Mouse (Mus musculus): ENCODE data around the gene Gm21985.
"Not testable (repeated sequence)": the region's sequence is repeated elsewhere in the genome, so short reads cannot be mapped to it uniquely, and the experiment has no call there.

Gene Gm21985

DNA sequence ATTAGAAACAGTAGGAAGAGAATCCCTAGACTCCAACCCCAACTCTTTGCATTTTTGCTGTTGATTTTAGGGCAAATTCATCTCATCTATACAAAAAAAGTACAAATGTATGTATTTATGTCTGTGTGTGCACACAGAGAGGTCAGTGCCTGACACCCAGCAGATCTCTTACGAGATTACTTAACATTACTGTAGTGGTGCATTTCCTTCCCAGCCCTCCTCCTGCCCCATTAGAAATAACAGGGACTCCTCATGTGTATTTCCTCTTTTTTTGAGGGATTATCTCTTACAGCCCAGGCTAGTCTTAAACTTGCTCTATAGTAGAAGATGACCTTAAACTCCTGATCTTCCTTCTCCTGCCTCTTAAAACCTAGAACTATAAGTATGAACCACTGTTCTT, 126.6 kb downstream of the Gm21985 start:
- DNase-seq (ENCODE audit: low spot score) = no peak

DNA sequence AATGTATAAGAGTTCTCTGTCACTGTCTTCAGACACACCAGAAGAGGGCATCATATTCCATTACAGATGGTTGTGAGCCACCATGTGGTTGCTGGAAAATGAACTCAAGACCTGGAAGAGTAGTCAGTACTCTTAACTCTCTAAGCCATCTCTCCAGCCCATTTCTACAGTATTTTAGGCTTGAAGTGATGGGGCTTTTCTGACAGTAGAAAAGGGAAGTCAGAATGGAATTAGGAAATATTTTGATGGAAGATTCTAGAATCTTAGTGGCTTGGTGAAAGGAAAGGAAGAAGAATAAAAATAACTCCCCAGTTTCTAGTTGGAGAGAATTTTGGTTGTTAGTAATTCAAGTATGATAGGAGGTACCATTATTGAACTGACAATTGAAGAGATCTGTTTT, 127.8 kb downstream of the Gm21985 start:
- DNase-seq (ENCODE audit: low spot score) = no peak

DNA sequence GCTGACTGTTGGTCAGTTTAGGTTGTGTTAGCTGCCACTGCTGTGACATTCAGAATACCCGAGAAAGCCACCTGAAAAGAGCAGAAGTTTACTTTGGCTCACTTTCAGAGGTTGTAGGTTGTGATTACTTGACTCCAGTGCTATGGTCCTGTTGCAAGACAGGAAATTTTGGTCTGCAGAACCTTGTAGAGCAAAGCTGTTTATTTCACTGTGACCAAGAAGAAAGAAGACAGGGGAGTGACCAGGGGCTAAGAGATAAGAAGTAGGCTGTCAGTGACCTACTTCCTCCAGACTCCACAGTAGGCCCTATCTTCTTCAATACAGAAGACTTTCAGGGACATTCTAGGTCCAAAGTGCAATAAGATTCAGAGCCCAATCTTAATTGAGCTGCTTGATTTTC, 130.5 kb downstream of the Gm21985 start:
- DNase-seq (ENCODE audit: low spot score) = no peak

DNA sequence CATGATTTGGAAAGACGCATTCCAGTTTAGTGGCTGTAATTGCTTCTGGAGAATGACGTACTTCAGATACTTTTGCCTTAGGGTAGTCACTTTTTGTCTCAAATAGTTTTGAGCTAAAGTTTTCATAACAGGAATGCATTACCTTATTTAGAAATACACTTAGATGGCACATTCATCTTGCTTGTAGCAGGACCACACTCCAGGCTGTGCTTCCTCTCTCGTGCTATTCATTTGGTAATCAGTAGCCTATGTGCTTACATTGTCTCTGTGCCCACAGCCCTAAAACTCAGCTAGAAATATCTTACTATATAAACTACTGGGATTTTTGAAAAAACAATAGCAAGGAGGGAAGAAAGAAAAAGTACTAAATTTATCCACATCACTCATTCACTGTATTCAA, 140.9 kb downstream of the Gm21985 start:
- DNase-seq (ENCODE audit: low spot score) = no peak

DNA sequence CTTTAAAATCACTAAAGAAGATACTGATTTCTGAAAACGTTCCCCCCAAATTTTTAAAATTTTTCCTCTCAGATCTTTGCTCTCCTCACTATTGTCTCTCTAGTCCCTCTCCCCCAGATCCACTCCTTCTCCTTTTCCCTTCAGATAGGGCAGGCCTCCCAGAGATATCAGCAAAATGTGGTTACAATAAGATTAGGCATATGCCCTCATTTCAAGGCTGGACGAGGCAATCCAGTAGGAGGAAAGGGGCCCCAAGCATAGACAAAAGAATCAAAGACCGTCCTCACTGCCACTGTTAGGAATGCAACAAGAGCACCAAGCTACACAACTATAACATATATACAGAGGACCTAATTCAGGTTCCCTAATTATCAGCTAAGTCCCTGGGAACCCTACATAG, 159.2 kb downstream of the Gm21985 start:
- no peak for DNase-seq (ENCODE audit: low spot score)

DNA sequence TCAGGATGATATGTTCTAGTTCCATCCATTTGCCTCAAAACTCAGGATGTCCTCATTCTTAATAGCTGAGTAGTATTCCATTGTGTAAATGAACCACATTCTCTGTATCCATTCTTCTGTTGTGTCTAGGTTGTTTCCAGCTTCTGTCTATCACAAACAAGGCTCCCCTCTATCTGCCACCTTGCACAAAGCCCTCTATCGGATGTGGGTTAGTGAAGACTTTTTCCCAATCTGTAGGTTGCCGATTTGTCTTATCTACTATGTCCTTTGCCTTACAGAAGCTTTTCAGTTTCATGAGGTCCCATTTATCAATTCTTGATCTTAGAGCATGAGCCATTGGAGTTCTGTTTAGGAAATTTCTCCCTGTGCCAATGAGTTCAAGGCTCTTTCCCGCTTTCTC, 162.4 kb downstream of the Gm21985 start:
- DNase-seq (ENCODE audit: low spot score) = not testable (repeated sequence)

DNA sequence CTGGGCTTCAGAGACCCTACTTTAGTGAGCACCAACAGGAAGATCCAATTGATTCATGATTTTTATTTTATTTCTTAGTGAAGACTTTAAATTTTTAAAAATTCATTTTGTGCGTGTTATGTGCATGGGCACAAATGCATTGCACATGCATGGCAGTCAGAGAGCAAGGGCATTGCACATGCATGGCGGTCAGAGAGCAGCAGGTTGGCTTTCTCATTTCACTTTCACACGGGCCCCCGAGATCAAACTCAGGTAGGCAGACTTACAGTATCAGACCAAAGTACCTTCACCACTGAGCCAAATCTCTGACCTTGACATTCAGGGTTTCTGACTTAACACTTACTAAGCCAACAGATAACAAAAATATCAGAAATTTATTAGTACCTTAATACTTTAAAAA, 163.6 kb downstream of the Gm21985 start:
- no peak for DNase-seq (ENCODE audit: low spot score)

DNA sequence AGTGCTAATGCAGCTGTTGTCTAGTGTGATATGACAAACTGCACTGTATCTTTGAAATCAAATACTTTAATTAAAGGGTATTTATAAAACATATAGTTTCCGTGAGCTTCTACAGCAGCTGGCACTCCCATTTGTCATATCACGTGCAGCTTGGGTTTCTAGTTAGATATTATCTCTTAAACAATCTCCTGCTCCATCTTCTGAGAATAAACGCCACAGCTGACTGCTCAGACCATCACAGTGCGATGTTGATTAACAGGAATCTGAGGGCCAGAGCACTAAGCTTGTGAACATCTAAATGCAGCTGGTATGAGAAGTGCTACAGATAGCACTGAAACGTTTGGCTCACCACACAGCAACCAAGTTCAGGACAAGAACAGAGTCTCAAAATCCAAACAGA, 164.3 kb downstream of the Gm21985 start:
- no peak for DNase-seq (ENCODE audit: low spot score)

DNA sequence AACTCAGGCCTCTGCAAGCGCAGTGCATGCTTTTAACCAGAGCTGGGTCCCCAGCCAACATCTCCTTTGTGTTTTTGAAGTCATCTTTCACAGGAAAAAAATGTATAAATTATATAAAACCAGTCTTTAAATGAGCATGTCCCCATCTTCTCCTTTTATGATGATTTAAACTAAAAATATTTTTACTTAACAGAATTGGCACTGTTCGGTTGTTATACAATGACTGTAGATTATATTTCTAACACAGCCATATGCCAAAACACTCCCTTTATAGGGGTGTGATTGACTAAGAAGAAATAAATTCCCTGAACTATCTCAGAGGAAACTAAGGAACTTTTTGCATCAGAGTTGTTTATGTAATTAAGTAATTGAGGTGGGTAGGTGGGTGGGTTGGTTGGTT, 166.4 kb downstream of the Gm21985 start:
- DNase-seq (ENCODE audit: low spot score) = no peak

DNA sequence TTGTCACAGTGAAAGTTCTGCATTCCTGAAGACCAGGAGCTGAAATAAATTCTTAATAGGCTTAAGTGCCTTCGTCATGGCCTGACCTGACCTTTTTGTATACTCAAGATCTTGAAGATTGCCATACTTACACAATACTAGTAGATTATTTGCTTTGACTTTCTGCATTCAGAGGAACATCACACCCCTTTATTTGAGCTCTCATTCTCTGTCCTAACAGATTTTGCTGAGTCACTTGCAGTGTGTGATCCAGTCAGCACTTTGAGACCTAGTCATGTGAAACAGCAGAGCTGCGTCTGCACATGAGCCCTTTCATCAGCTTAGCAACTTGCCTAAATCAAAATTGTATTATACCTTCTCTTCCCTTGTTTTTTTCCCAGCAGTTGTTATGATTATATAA, 167.2 kb downstream of the Gm21985 start:
- no peak for DNase-seq (ENCODE audit: low spot score)

DNA sequence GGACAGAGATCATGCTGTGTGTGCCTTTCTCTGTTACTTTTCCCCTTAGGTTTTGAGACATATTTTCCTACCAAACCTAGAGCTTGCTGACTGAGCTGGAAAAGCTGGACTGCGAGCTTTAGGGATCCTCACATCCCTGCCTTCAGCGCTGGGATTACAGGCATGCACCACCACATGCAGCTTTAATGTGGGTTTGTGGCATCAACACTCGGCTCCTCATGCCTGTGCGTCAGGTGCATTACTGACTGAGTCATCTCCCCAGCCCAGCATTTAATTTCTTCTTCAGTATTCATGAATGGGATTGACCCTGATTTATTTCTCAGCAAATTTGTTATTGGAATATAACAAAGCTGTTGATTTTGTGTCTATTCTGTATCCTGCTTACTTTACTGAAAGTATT, 170.2 kb downstream of the Gm21985 start:
- no peak for DNase-seq (ENCODE audit: low spot score)

DNA sequence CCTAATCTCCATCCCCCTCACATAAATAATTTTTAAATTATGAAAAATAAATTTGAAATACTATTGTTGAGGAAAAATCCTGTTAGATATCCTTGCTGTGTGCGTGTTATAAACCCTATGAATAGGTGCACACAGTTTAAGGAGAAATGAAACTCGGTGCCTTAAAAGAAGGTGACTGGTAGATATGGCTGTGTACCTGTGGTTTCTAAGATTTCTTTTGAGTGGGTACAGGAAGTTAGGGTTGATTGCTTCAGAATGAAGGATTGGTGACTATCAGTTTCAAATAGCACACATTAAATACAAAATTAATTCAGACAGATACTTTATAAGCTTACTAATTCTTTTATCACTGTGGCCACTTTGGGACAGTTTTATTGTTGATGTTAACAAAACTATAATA, 171.5 kb downstream of the Gm21985 start:
- DNase-seq (ENCODE audit: low spot score) = no peak

DNA sequence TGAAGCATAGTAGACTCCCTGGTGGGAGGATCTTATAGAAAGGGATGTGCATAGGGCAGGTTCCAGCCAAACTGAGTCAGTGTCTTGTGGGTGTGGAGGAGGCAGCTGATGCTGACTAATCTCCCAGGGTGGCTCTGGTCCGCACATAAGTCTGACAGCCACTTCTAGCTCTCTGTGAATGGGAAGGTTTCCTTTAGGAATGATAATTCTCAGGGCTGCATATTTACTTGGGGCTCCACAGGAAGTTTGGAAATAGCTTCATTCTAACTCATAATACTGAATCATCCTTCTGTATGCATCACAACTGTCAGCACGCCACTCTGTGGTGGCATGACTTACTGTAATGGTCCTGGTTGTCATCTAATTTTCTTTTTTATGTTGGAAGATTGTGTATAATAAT, 177.4 kb downstream of the Gm21985 start:
- DNase-seq (ENCODE audit: low spot score) = no peak

DNA sequence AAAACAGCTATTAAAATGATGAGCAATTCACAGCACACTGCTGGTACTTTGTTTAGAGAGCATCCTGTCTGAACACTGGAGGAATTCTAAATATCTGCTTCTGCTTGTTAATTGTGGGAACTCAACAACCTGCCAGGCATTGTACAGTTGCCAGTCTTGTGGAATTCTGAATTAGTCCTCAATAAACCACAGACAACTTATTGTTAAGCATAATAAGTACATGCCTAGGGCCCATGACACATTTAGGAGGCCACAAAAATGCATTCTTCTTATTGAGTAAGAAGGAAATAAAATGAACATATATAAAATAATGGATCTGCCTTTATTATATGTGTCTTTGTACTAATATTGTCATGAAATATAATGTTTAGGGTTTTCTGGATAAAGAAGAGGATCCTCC, 179.4 kb downstream of the Gm21985 start:
- DNase-seq (ENCODE audit: low spot score) = no peak

DNA sequence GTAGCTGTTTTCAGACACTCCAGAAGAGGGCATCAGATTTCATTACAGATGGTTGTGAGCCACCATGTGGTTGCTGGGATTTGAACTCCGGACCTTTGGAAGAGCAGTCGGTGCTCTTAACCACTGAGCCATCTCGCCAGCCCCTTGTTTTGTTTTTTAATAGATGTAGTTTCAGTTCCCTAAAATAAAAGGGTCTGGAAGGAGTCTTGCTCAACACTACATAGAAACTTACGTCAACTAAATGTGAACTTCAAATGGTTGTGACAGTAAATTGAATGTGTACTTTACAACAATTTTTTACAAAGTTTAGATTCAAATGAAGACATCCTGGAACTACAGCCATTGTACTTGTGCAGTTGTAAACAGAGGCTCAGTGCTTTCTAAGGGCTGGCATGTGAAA, 181.9 kb downstream of the Gm21985 start:
- not testable (repeated sequence) for DNase-seq (ENCODE audit: low spot score)

DNA sequence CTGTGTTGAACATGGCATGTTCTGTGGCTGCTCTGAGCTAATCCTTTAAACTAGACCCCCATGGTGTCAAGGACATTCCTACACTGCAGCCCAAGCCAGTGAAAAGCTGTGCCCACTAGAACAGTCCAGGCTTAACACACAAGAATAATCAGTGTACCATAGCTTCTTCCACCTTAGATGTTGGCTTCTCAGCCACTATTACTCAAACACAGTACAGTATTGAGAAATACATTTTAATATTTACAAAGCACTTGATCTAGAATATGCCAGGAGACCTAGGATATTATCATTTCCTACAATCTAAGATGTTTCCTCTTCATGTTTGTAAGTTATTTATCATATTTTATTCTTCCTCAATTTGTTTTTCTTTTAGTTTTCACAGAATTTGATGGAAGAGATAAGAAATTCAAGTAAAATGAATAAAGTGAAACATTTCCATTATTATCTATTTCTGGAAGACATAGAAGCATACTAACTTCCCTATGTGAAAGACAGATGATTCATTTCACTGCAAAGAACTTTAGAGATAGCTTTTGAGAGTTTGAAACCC, 182.5 kb downstream of the Gm21985 start:
- DNase-seq (ENCODE audit: low spot score) = no peak

DNA sequence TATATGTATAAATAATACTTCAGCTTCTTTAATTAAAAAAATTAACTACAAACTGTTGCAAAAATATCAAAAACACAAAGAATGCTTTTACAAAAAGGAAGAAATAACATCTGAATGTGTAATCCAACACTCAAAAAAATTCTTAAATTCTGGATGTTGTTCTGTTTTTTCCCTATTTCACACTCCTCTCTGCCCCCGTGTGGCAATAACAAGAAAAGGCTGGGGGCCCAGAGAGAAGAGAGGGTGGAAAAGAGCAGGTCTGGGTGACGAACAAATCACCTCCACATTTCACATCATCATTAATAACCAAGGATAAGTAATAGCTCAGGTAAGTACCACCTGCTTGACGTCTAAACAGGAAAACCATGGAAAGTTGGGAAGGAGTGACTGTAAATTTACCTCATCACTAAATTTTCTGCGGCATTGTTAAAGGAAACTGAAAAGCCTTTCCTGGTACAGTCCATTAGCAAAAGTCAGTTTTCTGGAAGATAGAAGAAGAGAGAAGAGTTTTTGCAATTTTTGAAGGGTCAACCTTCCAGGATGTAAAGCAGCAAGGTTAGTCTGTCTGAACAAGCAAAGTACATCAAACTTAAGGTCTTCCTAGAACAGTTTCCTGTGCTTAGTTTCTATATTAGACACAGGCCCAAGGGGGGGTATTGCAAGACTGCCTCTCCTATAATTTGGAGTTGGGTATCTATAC, 183.6 kb downstream of the Gm21985 start:
- peak; percentile 33 for DNase-seq (ENCODE audit: low spot score)

DNA sequence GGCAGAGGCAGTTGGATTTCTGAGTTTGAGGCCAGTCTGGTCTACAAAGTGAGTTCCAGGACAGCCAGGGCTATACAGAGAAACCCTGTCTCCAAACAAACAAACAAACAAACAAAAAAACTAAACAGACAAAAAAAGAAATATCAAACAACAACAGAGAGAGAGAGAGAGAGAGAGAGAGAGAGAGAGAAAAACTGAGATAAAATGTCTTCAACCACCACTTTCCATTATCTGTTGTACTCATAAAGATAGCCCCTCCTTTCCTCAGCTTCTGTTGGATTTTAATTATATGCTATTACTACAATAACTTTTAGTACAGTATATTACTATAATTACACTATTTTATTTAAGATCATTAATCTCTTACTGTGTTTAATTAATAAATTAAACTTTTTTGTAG, 186.4 kb downstream of the Gm21985 start:
- not testable (repeated sequence) for DNase-seq (ENCODE audit: low spot score)

DNA sequence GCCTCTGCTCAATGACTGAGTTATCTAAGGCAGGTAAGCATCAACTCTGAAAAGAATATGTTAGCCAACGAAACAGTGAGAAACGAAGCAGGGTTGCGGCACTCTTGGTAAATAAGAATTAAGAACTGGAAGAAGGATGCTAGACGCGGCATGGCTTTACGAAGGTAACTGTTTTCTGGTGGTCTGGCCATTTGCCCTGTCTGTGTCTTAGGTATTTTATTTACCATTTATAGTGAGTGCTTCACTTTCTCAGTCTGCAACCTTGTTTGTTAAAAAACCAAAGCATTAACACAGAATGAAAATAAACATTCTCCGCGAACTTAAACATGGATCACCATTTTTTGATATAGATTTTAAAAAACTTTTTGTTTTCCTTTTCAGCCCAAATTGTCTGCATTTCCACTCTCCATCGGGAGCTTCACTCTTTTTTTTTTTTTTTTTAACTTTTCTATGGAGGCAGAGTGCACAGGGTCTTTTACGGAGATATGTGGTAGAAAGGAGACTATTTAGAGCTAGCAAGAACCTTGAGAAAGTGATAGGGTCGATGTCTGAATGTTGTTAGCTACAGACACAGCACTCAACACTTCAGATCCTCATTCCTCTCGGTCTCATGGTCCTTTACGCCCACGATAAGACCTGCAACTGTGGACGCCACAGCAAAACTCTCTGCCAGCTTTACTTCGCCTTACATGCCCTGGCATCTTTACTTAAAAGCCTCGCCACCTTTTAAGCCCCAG, 188.2 kb downstream of the Gm21985 start:
- no peak for DNase-seq (ENCODE audit: low spot score)

DNA sequence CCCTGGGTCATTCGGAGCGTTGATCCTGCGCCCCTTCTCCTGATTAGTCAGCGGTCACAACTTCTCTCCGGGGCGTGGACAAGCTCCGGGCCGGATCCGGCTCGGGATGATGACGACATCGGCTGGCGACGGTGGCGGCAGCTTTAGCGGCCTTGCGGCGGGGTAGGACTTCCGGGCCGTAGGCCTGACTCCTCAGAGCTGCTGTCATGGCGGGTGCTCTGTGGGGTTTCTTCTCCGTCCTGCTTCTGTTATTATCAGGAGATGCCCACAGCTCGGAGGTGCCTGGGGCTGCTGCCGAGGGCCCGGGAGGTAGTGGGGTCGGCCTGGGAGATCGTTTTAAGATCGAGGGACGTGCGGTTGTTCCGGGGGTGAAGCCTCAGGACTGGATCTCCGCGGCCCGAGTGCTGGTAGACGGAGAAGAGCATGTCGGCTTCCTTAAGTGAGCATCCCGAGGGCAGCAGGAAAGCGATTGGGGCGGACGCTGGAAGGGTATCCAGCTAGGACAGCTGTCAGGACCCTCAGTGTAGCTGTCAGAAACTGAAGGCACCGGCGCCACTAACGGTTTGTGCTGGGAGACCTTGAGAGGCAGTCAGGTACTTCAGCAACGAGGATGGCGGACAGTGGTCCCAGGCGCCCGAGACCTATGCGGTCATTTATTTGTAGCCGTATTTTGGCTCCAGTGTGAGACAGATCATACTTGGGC, 188.9 kb downstream of the Gm21985 start, which contains the start of gene Emc7:
Emc7 (plus strand) TSS at position 136 of the 703 bp plus-strand sequence.
- DNase-seq (ENCODE audit: low spot score) = peak; percentile 97

Measured in retina, embryonic 14.5 days (tissue).